Mouse (Mus musculus) limb, embryonic 13.5 days (tissue): ENCODE results near the gene Cacna1a. TPM values are rescaled to one million over a fixed set of nuclear protein-coding genes. Genes with fewer than 3 reads are reported as not detected.

Source experiments
- ATAC-seq: fragments of 200-750 bp; cut with Nextera tagmentation; 2 replicates; pipeline ENCODE4 v1.8.0; 2017; ENCODE audit warnings: low read depth, moderate number of reproducible peaks, moderate TSS enrichment; ENCODE audit not compliant: low FRiP score
- H3K27ac ChIP-seq: fragments of 300-500 bp; sonication (generic); 2 replicates; pipeline ENCODE4 v1.5.1; 2015; ENCODE audit warnings: inconsistent platforms, mild to moderate bottlenecking, moderate library complexity
- H3K27me3 ChIP-seq: fragments of 300-500 bp; sonication (generic); 2 replicates; pipeline ENCODE4 v1.6.1; 2015; ENCODE audit warnings: mild to moderate bottlenecking, inconsistent platforms
- H3K36me3 ChIP-seq: fragments of 300-500 bp; sonication (generic); 2 replicates; pipeline ENCODE4 v1.6.1; 2015; ENCODE audit warnings: inconsistent platforms, mild to moderate bottlenecking, moderate library complexity
- H3K4me1 ChIP-seq: fragments of 300-500 bp; sonication (generic); 2 replicates; pipeline ENCODE4 v1.6.1; 2015; ENCODE audit warnings: inconsistent platforms
- H3K4me2 ChIP-seq: fragments of 300-500 bp; sonication (generic); replicated peaks from 2 replicates; pipeline ENCODE4 v1.6.1; 2015; ENCODE audit warnings: inconsistent platforms, mild to moderate bottlenecking, moderate library complexity
- H3K4me3 ChIP-seq: fragments of 300-500 bp; sonication (generic); 2 replicates; pipeline ENCODE4 v1.5.1; 2015; ENCODE audit warnings: moderate library complexity, mild to moderate bottlenecking, inconsistent platforms
- H3K9ac ChIP-seq: fragments of 300-500 bp; sonication (generic); 2 replicates; pipeline ENCODE4 v1.6.1; 2015; ENCODE audit warnings: mild to moderate bottlenecking, inconsistent platforms
- H3K9me3 ChIP-seq: fragments of 300-500 bp; sonication (generic); 2 replicates; pipeline ENCODE4 v1.6.1; 2016; ENCODE audit warnings: inconsistent platforms
- WGBS: fragments of 180-500 bp; shearing (Covaris S2); methylation state at CpG from one replicate; pipeline ENCODE4 v1.1.7; 2015; 5-methylcytosine and 5-hydroxymethylcytosine counted together
- polyA plus RNA-seq: library from polyadenylated mRNA; unstranded; fragments of >200 nt; fragmentation: Nextera tagmentation; extraction: Ambion mirVana; gene quantifications from 2 replicates; pipeline ENCODE4 v1.2.1, GENCODE M21; 2015

Cacna1a gene
- polyA plus RNA-seq, 1 experiment from 2014 or later = 9.3 TPM

DNA sequence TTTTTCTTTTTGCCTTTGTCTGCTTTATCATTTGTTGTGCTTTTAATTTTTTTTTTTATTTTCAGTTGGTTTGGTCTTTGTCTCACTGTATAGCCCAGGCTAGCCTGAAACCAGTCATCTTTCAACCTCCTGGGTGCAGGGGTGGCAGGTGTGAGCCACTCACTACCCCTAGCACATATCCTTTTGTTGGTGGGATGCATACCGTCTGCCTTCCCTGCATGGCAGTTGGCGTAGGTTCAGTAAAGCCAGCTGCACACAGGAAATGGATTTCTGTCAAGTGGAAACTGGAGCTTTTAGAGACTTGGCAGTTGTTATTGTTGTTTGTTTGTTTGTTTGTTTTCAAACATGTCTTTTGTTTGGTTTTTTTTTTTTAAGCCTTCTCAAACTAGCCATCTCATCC lies 132.8 kb downstream of the Cacna1a start:
- no peaks in the 10 kb centered on the region for H3K27me3 ChIP-seq
- H3K9me3 ChIP-seq = peaks cover 12% of the 10 kb centered on the region
- no peak overlapping the region for H3K27ac ChIP-seq
- no peak overlapping the region for H3K4me2 ChIP-seq
- no peaks in the 10 kb centered on the region for H3K36me3 ChIP-seq
- 58% methylated on average over 2 of the region's 2 CpGs for WGBS
- H3K4me3 ChIP-seq = no peak overlapping the region
- no peak overlapping the region for H3K9ac ChIP-seq
- H3K4me1 ChIP-seq = peaks cover 2% of the 10 kb centered on the region; the same call in 1 of the 2 replicates
- no peak for ATAC-seq

DNA sequence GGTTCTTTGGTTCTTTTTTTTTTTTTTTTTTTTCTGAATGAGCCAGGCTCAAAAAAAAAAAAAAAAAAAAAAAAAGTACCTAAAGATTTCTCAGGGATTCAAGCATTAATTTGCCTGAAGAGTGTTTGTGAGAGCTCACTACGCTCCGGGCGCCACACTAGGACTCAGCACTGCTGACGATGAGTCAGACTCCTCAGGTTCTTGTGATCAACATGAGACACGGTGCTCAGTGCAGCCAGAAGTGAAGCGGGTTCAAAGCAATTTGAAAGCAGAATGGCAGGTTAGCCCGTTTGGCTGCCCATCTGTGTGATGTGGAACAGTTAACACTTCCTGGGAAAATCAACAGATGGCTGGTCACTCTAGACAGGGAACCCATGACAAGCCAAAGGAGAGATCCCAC lies 139.8 kb downstream of the Cacna1a start:
- Histone ChIP-seq H3K4me2 (no peak overlapping the region), H3K4me3 (no peak overlapping the region), H3K4me1 (no peaks in the 10 kb centered on the region), H3K27me3 (no peaks in the 10 kb centered on the region), H3K36me3 (no peaks in the 10 kb centered on the region), H3K9me3 (peaks cover 15% of the 10 kb centered on the region), H3K9ac (no peak overlapping the region), H3K27ac (no peak overlapping the region)
- no peak for ATAC-seq
- 81% methylated on average over 7 of the region's 7 CpGs for WGBS

DNA sequence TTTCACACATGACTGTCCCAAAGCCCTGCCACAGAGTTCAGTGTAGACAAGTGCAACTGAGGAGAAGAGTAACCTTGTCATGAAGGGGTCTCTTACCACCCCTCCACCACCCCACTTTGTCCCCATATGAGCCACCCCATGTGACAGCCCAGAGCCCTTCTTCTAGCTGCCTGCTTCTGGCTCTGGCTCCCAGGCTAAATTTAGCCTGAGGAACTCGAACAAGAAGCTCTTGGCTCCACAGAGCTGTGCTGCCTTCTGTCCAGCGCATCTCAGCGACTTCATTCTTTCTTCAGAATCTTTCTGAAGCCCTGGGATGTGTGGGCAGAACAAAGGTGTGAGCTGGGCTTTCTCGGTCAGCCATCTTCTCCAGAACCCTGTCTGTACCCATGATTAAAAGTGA lies 141.3 kb downstream of the Cacna1a start:
- WGBS = 80% methylated on average over 4 of the region's 4 CpGs
- Histone ChIP-seq H3K4me2 (no peak overlapping the region), H3K9ac (no peak overlapping the region), H3K4me1 (no peaks in the 10 kb centered on the region), H3K27ac (no peak overlapping the region), H3K4me3 (no peak overlapping the region), H3K36me3 (no peaks in the 10 kb centered on the region), H3K27me3 (no peaks in the 10 kb centered on the region), H3K9me3 (peaks cover 15% of the 10 kb centered on the region)
- no peak for ATAC-seq

DNA sequence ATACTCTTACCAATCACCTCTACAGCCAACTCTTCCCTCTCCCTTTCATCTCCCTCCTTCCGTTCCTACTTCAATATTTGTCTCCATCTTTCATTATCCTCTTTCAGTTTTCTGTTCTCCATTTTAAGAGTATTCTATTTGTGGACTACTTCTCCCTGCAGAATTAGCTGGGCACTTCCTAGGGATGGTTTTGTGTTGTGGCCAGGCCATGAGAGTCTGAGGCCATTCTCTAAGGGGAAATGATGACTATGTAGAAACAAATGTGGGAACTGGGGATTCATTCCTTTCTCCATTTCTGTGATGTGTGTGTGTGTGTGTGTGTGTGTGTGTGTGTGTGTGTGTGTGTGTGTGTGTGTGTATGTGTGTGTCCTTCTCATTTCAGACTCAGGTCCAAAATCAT lies 144.5 kb downstream of the Cacna1a start:
- ATAC-seq = no peak
- 93% methylated on average over 1 of the region's 1 CpGs for WGBS

DNA sequence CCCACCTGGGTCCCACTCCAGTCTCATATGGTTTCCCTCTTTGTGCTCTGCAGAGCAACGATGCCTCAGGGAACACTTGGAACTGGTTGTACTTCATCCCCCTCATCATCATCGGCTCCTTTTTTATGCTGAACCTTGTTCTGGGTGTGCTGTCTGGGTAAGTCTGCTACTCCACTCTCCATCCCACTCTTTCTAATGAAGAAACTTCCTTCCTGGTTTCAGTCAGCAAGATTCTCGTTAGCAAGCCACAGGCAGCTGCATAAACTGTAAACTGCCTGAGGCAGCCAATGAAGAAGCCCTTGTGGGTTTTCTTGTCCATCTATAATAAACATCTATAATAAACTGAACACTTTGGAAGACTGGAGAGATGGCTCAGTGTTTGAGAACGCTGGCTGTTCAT lies 145.1 kb downstream of the Cacna1a start:
- H3K4me3 ChIP-seq = no peak overlapping the region
- ATAC-seq = no peak
- peaks cover 3% of the 10 kb centered on the region; the same call in 1 of the 2 replicates for H3K9me3 ChIP-seq
- no peak overlapping the region for H3K9ac ChIP-seq
- H3K27me3 ChIP-seq = no peaks in the 10 kb centered on the region
- H3K4me1 ChIP-seq = no peaks in the 10 kb centered on the region
- no peak overlapping the region for H3K27ac ChIP-seq
- H3K4me2 ChIP-seq = no peak overlapping the region
- WGBS = 65% methylated on average over 4 of the region's 4 CpGs
- H3K36me3 ChIP-seq = no peaks in the 10 kb centered on the region

More for the DNA sequence above, 144.5 kb downstream of the Cacna1a start:
- Histone ChIP-seq H3K36me3 (no peaks in the 10 kb centered on the region), H3K4me3 (no peak overlapping the region), H3K27me3 (no peaks in the 10 kb centered on the region), H3K27ac (no peak overlapping the region), H3K9ac (no peak overlapping the region), H3K4me1 (no peaks in the 10 kb centered on the region), H3K4me2 (no peak overlapping the region), H3K9me3 (peaks cover 3% of the 10 kb centered on the region; the same call in 1 of the 2 replicates)

DNA sequence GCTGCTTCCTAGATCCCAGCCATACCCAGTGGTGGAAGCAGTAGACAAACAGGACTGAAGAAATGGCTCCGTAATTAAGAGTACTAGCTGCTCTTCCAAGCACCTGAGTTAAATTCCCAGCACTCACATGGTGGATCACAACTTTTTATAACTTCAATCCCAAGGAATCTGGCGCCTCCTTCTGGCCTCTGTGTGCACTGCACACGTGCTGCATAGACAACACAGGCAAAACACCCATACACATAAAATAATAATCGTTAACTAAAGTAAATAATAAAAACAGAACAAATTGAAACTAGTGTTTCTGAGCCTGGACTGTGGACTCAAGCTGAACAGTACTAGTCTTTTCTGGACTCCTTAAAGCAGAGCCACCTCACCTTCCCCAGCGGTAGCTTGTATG lies 148.7 kb downstream of the Cacna1a start:
- 86% methylated on average over 5 of the region's 5 CpGs for WGBS
- Histone ChIP-seq H3K4me1 (no peaks in the 10 kb centered on the region), H3K9me3 (peaks cover 3% of the 10 kb centered on the region; the same call in 1 of the 2 replicates), H3K4me2 (no peak overlapping the region), H3K4me3 (no peak overlapping the region), H3K9ac (no peak overlapping the region), H3K36me3 (no peaks in the 10 kb centered on the region), H3K27ac (no peak overlapping the region), H3K27me3 (no peaks in the 10 kb centered on the region)
- ATAC-seq = no peak

DNA sequence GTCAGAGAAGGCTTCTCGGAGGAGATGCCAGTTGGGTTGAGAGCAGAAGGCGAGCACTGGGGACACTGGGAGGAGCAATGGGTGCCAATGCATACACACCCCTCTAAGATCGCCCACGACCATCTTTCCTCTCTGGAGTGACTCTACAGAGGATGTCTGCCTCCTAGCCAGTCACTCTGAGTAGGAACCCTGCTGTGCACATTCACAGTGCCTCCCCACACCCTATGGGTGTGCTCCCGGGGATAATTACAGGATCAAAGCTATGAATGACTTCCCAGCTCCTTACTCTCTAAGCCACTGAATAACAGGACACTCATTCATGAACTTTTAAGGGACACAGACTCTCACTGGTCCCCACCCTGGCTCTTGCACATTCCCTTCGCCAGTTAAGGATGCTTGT lies 151.1 kb downstream of the Cacna1a start:
- 44% methylated on average over 6 of the region's 6 CpGs for WGBS
- ATAC-seq = no peak
- Histone ChIP-seq H3K27ac (no peak overlapping the region), H3K4me2 (no peak overlapping the region), H3K36me3 (no peaks in the 10 kb centered on the region), H3K27me3 (no peaks in the 10 kb centered on the region), H3K4me1 (no peaks in the 10 kb centered on the region), H3K9ac (0 out of 2 replicates have a peak overlapping the region, but pooled peaks have one; percentile 1), H3K9me3 (no peaks in the 10 kb centered on the region), H3K4me3 (no peak overlapping the region)

DNA sequence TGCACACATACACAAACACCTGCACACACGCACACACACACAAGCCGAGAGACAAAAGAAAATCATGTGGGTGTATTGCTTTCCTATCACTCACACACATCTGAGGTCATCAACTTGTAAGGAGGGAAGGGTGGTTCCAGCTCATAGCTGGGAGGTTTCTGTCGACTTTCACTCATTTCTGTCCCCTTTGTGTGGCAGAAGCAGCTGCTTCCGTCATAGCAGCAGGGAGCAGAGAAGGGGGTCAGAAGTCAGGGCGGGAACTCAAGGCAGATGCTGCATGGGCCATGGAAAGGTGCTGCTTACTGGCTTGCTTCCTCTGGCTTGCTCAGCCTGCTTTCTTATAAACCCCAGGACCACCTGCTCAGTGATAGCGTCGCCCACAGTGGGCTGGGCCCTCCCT lies 154.2 kb downstream of the Cacna1a start:
- Histone ChIP-seq H3K4me3 (no peak overlapping the region), H3K9ac (no peak overlapping the region), H3K4me1 (peaks cover 8% of the 10 kb centered on the region), H3K27ac (no peak overlapping the region), H3K4me2 (no peak overlapping the region), H3K36me3 (no peaks in the 10 kb centered on the region), H3K27me3 (no peaks in the 10 kb centered on the region), H3K9me3 (no peaks in the 10 kb centered on the region)
- ATAC-seq = no peak
- WGBS = 66% methylated on average over 7 of the region's 7 CpGs

DNA sequence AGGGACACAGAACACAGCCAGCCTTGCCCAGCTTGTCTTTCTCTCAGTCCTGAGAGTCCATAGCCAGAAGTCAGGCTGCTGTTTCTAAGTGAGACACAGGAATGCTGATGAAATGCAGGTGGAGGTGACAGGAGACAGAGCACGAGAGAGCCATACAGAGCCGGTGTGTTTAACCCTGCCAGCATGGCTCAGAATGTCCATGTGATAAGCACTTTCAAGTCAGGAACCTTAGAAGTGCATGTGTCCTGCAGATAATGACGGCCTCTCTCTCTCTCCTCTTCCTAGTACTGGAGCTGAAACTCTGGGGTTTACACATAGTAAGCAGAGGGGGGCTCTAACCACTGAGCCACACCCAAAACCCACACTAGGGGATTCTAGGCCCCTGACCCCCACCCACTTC lies 157.3 kb downstream of the Cacna1a start:
- no peaks in the 10 kb centered on the region for H3K9me3 ChIP-seq
- WGBS = 34% methylated on average over 3 of the region's 3 CpGs
- H3K4me1 ChIP-seq = peaks cover 8% of the 10 kb centered on the region
- no peak overlapping the region for H3K4me3 ChIP-seq
- no peaks in the 10 kb centered on the region for H3K27me3 ChIP-seq
- ATAC-seq = no peak
- no peak overlapping the region for H3K4me2 ChIP-seq
- H3K27ac ChIP-seq = no peak overlapping the region
- H3K9ac ChIP-seq = no peak overlapping the region
- no peaks in the 10 kb centered on the region for H3K36me3 ChIP-seq

DNA sequence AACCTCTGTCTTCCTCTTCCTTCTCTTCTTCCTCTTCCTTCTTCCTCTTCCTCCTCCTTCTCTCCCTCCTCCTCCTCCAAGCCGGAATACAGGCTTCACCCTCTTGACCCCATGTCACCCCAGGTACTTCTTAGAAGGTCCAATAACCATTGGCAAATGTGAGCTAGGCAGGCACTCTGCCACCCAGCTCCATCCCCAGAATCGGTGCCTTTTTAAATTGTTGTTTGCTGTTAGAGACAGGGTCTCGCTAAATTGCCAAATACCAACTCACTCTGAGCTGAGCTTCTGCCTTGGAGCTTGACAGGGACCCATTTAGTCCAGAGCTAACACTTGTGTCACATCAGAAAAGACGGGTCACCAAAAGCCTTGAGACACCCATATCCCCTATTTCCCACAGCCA lies 164.2 kb downstream of the Cacna1a start:
- no peak overlapping the region for H3K9ac ChIP-seq
- WGBS = 71% methylated on average over 4 of the region's 4 CpGs
- H3K27ac ChIP-seq = no peak overlapping the region
- H3K36me3 ChIP-seq = no peaks in the 10 kb centered on the region
- ATAC-seq = no peak
- H3K4me2 ChIP-seq = no peak overlapping the region
- peaks cover 6% of the 10 kb centered on the region; the same call in 1 of the 2 replicates for H3K4me1 ChIP-seq
- H3K4me3 ChIP-seq = no peak overlapping the region
- H3K27me3 ChIP-seq = peaks cover 50% of the 10 kb centered on the region
- no peaks in the 10 kb centered on the region for H3K9me3 ChIP-seq

DNA sequence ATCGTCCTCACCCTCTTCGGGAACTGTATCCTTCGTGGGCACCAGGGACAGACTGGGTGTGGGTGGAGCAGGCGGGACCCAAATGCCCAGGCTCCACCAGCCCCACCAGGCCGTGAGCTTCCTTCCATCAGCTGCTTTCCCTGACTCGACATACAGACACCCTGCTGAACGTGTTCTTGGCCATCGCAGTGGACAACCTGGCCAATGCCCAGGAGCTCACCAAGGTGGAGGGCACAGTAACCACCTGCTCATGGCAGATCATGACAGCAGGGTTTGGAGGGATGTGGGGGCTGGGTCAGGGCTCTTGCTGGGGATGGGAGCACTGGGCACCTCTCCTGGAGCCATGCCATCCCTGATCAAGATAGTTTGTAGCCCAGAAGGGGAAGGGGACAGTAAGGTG lies 164.9 kb downstream of the Cacna1a start:
- Histone ChIP-seq H3K4me1 (peaks cover 6% of the 10 kb centered on the region; the same call in 1 of the 2 replicates), H3K4me2 (no peak overlapping the region), H3K27ac (no peak overlapping the region), H3K4me3 (no peak overlapping the region), H3K27me3 (peaks cover 57% of the 10 kb centered on the region), H3K36me3 (no peaks in the 10 kb centered on the region), H3K9me3 (no peaks in the 10 kb centered on the region), H3K9ac (no peak overlapping the region)
- WGBS = 88% methylated on average over 8 of the region's 8 CpGs
- ATAC-seq = no peak

DNA sequence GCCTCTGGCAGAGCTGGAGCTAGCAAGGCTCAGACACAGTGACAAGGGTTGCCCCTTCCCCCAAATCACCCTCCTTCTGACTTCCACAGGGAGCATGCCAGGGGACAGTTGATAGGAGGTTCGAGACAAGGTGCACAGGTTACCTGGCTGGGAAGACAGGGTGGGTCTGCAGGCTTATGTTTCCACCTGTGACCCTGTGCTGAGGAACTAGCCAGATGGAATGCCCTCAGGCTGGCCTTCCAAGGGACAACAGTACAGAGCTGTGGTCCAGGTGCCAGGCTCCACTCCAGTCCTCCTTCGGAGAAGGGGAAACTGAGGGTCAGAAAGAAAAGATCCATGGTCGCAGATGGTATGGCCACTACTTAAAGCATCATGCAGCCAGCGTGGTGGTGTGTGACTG lies 165.4 kb downstream of the Cacna1a start:
- H3K27ac ChIP-seq = no peak overlapping the region
- no peaks in the 10 kb centered on the region for H3K36me3 ChIP-seq
- WGBS = 81% methylated on average over 4 of the region's 4 CpGs
- H3K9me3 ChIP-seq = no peaks in the 10 kb centered on the region
- H3K27me3 ChIP-seq = peaks cover 62% of the 10 kb centered on the region
- H3K4me2 ChIP-seq = no peak overlapping the region
- ATAC-seq = no peak
- H3K9ac ChIP-seq = no peak overlapping the region
- no peak overlapping the region for H3K4me3 ChIP-seq
- H3K4me1 ChIP-seq = peaks cover 6% of the 10 kb centered on the region; the same call in 1 of the 2 replicates

DNA sequence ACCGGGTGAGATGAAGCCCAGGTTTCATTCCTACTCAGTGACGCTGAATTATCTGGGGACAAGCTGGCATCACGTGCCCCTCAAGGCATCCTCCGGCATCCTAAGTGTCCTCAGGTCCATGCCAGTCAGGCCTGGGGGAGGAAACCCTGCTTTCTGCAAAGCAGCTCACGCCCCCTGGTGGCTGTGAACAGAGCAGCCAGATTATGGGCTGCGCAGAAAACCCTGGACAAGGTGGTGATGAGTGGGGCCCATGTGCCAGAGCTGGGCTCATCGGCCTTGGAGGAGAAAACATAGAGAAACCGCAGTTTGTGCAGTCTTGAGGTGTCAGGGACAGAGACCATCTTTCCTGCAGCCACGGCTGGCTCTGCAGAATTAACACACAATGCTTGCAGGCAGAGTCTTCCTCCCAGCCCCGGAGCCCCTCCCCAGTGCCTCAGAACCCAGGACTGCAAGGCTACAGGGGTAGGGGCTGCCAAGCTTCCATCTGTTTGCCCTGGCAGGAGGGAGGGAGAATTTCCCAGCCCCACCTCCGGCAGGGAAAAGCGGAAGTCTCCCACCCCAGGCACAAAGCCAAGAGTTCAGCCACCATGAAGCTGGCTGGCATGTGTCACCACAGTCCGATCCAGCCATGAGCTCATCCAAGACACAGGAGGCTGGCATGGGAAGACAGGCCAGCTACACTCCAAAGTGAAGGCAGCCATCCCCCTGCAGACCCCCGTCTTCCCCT lies 166.2 kb downstream of the Cacna1a start:
- peaks cover 11% of the 10 kb centered on the region for H3K4me1 ChIP-seq
- peaks cover 70% of the 10 kb centered on the region for H3K27me3 ChIP-seq
- no peak overlapping the region for H3K4me3 ChIP-seq
- 51% methylated on average over 14 of the region's 14 CpGs for WGBS
- H3K36me3 ChIP-seq = no peaks in the 10 kb centered on the region
- ATAC-seq = 0 out of 2 replicates have a peak, but pooled peaks have one; percentile 37
- H3K9ac ChIP-seq = no peak overlapping the region
- H3K27ac ChIP-seq = no peak overlapping the region
- no peak overlapping the region for H3K4me2 ChIP-seq
- H3K9me3 ChIP-seq = no peaks in the 10 kb centered on the region
